Mouse (Mus musculus): Measurements from ENCODE around the gene Nyap2.
"Not testable (repeated sequence)": the region's sequence is repeated elsewhere in the genome, so short reads cannot be mapped to it uniquely, and the experiment has no call there.

Gene Nyap2

DNA sequence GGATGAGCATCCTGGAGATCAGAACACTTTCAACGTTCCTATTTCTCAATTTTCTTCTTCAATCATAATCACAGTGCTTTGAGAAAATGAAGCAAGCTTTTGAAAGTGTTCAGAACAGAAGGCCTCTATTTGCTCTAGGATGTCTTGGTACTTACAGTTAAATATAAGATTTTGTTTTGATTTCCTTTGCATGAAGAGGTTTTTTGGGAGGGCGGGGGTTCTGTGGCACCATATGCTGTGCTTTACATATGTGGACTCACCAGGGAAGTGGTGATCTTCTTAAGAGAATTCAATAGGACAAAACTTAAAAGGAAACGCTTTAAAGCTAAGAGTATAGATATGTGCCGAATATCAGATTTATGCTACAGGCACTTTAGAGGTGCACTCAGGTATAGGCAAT lies 103.0 kb downstream of the Nyap2 start:
- intact Hi-C loops (cut with DNase I) = no loop called here

DNA sequence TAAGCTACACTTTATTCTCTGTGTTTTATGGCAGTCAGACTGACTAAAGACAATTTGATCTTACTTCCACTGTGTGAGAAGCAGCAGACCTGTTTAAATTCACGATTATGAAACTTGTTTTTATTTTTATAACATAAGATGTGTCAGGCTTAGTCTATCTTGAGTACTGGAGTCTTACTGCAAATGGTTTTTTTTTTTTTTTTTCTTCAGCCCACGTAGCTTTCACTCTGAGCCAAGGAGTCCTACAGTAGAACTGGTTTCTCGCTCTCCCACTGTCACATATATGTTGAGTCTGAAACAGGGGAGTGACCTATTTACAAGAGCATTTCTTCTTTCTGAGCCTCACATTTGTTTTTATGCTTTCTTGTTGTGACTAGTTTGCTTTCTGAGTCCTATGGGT lies 103.9 kb downstream of the Nyap2 start:
- intact Hi-C loops (cut with DNase I) = no loop called here

DNA sequence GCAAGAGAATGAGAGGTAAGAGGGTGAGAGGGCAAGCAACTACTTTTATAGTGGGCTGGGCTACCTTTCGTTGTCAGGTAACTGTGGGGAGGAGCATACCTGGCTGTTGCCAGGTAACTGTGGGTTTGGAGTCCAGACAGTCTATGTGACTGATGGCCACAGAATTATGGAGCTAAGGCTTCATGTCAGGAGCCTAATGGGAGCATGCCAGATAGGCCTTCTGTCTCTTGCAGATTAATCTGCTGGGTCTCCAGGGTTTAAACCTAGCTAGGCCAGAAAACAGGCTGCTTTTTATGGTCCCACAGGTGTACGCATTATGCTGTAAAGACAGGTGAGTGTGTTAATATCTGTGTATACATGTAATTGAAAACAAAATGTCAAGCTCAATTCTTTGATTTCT lies 132.8 kb downstream of the Nyap2 start:
- intact Hi-C loops (cut with DNase I) = no loop called here

DNA sequence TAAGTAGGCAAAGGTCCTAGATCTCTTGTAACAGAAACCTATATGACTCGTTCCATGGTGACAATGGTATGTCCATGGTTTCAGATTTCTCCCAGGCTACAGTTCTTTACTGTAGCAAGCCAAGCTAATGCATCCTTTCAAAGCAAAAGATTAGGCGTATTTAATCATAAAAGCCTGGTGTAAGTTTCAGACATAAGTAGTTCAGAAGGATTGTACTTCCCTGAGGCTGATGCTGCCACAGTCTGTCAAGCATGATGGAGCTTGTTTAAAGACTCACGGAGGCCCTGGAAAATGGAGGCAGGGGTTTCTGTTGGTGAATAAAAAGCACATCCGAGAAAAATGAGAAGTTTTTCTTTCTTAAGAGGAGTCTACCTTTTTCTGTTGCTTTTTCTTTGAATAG lies 134.7 kb downstream of the Nyap2 start:
- intact Hi-C loops (cut with DNase I) = no loop called here

DNA sequence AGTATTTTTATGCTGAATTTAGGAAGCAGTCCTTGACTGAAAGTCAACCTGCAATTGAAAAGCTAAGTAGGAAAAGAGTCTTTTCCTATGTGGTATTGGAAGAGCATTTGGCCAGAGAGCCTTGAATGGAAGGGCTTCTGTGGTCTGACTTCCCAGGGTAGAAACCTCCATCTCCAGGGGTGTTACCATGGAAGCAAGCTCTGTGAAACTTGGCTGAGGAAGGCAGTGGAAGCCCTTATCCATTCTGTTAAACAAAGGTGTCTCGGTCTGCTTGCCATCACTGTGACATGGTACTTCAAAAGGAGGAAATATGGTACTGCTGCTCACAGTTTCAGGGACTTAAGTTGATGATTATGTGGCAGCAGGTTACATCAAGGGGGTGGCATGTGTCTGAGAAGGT lies 143.0 kb downstream of the Nyap2 start:
- intact Hi-C loops (cut with DNase I) = no loop called here

DNA sequence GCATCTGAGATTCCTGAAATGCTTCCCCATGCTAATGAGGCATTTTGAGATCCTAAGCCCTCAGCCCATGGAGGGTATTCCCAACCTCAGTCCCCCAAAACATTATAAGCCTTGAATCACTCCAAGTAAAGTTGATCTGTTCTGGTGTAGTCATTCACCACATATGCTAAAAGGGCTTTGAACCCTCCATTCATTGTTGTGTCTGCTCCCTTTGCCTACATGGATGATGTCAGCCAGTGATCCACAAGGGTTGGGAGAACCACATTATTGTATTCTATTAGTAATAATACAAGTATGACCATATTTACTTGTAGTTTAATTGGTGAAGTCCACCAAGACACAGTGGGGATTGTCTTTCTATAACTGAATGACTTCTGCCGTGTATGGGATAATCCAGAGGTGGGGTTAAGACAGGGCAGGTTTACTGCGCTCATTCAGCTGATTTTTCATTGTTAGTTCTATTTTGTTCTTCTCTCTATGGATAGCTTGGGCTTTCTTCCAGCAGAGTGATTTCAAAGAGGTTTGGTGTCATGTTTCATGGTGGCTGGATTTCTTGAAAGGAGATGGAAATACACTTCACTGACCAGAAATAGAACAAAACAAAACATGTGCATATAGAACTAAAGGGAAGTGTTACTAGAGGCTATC lies 155.1 kb downstream of the Nyap2 start:
- intact Hi-C loops (cut with DNase I) = no loop called here

DNA sequence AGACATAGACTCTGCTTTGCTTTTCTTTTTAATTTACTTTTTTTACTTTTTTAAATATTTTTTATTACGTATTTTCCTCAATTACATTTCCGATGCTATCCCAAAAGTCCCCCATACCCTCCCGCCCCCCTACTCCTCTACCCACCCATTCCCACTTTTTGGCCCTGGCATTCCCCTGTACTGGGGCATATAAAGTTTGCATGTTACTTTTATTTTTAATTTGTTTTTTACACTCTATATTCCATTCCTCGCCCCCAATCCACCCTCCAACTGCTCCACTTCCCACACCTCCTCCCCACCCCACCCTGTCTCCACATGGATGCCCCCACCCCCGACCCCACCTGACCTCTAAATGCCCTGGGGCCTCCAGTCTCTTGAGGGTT lies 155.6 kb downstream of the Nyap2 start:
- intact Hi-C loops (cut with DNase I) = not testable (repeated sequence)

DNA sequence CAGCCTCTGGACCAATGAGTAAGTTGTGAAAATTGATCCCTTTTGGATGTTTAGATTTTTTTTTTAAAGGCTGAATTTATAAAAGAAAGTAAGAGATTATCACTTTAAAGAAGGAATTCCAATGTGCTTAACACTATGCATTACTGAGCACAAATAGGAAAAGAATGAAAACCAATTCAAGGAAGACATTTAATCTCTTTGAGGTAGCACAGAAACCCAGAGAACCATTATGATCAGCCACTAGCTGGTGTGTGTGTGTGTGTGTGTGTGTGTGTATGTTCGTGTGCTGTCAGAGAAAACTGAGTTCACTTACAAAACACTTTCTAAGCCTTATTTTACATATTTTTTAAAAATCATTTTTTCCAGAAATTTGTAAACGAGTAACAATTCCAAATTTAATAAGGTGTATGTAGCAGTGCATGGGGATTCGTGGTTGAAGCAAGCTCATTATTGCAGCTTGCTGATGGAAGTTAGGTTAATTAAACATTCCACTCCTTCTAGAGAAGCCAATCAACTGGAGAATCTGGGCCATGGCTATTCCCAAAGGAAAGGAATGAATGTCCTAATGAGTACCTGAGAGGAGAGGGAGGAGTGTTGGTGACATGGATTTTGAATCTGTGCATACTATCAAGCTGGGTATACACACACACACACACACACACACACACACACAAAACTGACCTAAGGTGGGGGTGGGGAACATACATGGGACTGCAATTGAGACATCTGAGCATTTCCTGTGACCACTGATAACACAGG lies 171.9 kb downstream of the Nyap2 start:
- intact Hi-C loops (cut with DNase I) = no loop called here

DNA sequence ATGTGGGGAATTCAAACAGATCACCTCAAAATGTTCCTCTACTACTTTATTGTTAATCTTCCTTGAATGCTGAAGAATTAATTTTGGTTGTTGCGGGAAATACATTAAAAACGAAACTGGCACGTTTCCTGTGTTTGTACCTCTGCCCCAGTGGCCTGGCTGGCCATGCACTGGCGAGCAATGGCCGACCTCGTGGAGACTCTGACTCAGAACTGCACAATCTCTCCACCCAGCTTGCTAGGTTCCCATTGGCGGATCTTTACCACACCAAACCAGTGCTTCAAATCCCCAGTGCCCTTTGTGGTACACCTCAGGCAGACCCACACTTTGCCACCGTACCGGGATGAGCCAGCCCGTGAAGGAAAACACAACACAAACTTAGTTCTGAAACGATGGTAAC lies 173.3 kb downstream of the Nyap2 start:
- intact Hi-C loops (cut with DNase I) = no loop called here

DNA sequence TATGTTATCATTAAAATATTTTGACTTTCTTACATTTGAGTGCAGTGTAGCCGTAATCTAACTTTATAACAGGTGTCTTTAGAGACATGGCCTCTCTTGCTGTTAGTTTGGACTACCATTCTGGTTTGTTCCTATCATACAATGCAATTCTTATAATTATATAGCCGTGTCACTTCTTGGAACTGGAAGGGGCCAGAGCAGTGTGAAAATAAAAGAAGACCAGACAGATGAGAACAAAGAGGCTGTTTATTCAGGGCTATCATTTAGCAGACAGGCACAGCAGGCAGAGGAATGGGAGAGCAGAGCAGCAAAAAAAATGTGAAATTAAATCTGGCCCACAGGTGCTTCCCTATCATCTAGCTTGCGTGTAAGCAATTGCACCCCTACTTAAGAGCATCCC lies 189.7 kb downstream of the Nyap2 start:
- intact Hi-C loops (cut with DNase I) = no loop called here

DNA sequence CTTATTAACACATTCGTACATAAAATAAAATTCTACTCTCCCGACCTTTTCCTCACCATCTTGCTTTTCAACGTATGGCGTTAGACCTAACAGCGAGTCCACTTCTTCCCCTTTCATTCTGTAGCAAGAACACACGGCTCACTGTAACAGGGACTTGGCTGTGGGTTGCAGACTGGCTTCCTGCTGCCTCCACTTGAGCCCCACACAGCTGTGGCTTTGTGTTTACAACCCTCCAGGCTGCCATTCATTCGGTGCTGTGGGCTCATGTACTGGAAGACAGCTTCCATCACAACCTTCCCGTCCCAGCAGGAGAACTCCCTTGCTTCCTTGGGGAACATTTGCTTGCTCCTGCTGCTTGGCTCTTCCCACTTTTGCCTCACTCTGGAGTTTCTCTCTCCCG lies 204.2 kb downstream of the Nyap2 start:
- intact Hi-C loops (cut with DNase I) = no loop called here

DNA sequence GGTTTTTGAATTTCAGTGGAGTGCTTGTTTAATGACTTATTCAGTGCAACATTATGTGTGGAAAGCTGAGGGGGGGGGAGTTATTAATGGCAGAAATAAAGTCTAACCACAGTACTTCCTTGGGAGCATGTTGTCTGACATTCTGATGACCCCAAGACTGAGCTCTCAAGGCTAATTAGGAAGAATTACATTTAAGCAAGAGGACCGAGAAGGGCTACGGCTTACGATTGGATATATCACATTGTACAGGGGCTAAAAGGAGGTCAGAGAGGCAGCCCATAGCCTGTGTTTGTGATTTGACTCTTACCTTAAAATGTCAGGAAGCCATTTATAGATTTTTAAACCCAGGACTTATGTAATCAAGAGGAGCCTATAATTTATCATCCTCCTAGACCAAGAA lies 208.9 kb downstream of the Nyap2 start:
- intact Hi-C loops (cut with DNase I) = loop anchor here (5.0 kb wide), 2 partner anchors 453 to 1103 kb away; no protein-coding TSS in a partner anchor

DNA sequence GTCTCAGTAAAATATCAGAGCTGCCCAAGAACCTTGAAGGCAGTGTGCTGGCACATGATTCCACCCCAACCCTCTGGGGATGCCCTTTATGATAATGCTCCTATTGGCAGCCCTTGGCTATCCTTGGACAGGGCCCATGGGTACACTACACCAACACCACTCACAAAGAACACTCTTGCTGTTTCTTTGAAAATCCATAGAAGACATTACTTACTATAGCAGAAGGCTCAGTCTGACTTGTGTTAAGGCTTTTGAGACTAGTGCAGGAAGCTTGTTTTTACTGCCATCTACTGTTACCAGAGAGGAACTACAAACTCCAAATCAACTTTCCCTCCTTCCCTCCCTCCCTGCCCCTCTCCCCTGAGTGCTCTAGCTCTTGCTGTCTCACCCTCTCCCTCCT lies 210.3 kb downstream of the Nyap2 start:
- intact Hi-C loops (cut with DNase I) = loop anchor here (5.0 kb wide), 2 partner anchors 455 to 1105 kb away; no protein-coding TSS in a partner anchor

DNA sequence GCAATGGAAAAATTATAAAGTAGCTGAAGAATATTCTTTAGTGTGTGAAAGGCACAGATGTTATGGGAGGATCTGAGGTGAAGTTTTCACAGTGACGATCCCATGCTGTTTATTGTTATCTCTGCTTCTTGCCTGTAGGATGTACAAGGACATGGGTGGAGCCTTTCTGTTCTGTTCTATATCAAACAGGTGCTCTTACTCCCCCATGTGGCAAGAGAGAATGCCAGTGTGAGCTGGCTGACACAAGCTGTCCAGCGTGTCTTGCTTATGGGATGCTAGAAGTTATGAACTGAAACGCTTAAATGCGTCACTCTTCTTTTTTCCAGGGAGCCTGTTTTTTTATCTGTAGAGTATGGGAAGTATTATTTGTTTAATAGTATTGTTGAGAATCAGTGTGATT lies 224.0 kb downstream of the Nyap2 start:
- intact Hi-C loops (cut with DNase I) = no loop called here

DNA sequence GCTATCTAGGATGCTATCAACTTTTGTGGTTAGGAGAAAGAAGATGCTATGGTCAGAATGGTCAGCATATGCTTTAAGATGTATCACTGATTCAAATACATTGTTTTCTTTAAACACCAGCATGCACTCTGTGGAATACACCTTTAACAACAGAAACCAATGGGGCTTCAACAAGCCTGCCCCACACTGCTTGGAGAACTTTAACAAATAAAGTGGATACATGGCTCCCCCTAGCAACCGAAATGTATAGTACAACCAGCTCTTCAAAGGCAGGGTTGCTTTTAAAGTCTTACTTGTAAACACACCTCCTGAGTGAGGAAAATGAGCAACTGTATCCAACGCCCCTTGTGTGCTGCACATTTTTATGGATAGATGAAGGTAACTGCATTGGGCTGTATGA lies 224.9 kb downstream of the Nyap2 start:
- intact Hi-C loops (cut with DNase I) = no loop called here

DNA sequence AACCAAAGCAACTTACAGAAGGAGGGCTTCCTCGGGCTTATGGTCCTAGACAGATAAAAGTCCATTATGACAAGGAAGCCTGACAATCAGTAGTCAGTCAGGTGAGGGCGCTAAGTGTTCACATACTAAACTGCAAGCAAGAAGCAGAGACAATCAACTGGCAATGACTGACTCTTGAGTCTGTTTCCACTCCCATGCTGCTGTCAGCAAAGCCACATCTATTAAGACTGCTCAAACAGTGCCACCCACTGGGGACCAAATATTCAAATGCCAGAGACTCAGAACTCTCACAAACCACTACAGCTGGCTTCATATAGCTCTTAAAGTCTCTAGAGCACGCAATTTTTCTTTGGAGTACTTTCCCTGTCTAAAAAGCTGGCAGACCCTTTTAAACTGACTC lies 226.6 kb downstream of the Nyap2 start:
- intact Hi-C loops (cut with DNase I) = no loop called here

DNA sequence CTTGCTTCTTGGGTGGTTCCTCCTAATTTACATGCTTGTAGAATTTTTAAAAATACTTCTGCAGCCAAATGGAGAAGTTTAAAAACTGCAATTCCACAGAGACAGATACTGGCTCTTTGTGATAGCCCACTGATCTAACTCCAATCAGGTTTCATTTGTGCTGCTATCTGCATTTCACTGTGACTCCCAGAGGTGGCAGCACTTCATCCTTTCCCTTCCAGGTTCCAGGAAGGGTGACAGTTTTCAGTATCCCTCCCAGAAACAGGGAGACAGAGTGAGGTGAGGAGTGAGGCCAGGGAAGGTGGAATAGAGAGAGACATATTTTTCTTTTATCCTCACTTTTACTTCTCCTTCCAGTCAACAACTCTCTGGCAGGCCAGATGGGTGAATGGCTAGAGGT lies 230.7 kb downstream of the Nyap2 start:
- intact Hi-C loops (cut with DNase I) = no loop called here

DNA sequence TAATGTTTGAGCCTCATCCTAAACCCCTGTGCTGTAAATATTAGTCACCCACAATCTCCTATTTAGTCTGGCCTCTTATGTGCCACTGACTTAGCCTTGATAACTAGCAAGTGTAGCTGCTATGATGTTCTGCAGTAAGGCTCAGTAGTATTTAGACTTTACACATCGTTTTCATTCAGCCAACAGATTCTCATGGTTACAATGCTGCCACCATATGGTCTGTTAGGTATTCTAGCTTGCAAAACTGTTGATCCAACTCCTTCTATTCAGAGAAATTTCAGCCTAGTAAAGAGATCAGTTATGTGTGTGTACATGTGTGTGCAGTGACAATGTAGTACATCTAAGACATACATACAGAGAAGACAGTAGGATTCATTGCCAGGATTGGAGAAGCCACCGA lies 231.2 kb downstream of the Nyap2 start:
- intact Hi-C loops (cut with DNase I) = loop anchor here (2.0 kb wide), 1 partner anchor 987 kb away; no protein-coding TSS in a partner anchor

DNA sequence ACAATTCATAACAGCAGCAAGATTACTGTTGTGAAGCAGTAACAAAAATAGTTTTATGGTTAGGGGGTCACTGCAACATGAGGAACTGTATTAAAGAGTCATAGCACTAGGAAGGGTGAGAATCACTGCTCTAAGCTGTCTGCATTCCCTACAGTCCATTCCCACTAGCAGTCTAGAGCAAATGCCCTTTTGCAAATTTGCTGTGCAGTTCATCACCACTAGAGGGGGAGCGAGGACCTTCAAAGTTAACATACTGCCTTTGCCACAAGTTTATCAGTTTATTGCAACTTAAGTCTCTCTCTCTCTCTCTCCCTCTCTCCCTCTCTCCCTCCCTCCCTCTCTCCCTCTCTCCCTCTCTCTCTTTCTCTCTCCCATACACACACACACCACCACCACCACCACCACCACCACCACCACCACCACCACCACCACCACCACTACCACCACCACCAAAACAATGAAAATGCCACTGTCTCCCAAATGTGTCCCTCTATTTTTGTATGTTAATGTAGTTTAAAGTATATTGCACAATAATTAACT lies 233.4 kb downstream of the Nyap2 start:
- intact Hi-C loops (cut with DNase I) = no loop called here

DNA sequence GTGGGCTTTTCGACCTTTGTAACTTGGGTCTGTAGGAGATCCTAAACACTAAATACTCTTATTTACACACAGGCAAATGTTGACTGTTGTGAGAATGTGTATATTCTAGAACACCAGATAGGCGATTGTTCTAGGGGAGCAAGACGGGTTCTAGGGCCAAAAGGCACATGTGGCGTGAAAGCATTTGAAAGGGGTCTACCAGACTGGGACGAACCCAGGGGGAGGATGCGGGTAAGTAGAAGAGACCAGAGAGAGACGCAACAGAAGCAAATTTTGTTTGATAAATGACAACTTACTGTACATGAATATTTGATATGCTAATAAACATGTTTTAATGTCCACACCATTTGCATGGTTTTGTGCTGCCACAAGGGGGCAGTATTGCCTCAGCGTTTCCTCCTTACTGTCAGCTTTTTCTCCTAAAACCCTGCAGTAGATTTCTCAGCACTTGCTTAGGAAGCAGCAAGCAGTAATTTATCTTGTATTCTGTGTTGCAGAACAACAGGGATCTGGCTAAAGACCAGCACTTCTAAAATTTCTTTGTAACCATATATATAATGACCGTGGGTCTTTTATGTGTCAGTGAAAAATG lies 239.7 kb downstream of the Nyap2 start:
- intact Hi-C loops (cut with DNase I) = loop anchor here (5.0 kb wide), 2 partner anchors 201 to 1116 kb away; no protein-coding TSS in a partner anchor

DNA sequence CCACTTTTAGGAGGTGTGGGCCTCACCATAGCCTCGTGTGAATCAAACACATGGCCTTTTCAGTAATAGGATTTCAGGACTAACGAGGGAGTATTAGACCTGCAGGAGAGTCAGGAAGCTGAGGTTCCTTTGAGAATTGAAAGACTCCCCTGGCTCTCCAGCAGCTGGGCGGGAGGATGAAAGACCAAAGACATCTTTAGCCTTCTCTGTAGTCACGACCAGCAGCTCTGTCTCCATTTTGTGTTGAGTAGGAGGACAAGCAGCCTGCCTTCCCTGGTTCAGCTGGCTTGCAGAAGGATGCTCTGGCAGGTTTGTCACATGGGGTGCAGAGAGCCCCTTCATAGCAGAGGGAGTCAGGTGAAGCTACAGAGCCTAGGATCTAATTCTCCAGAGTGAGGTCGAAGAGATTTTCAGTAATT lies 240.3 kb downstream of the Nyap2 start:
- intact Hi-C loops (cut with DNase I) = loop anchor here (5.0 kb wide), 2 partner anchors 200 to 1115 kb away; no protein-coding TSS in a partner anchor

DNA sequence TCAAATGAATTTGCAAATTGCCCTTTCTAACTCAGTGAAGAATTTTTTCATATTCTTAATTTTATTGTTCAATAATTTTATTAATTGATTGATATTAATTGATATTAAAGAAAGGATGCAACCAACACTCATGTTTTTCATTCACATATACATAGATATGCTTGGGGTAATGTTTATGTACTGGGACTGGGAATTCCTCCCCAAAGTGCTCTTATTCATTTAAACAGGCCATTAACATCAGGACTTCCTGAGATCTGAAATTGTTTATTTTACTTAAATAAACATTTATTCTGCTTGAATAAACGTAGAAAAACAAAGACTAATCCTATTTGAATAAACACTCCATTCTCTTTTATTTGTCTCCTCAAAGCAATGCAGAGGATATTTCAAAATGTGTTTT lies 311.0 kb downstream of the Nyap2 start:
- intact Hi-C loops (cut with DNase I) = no loop called here

All from adrenal gland (tissue).